Mouse (Mus musculus) cerebellum, adult 11 months (tissue): ENCODE data around the gene Adgrg7.

Experiments used
- DNase-seq: peaks from one replicate; pipeline ENCODE4 v3.0.0; 2022

Adgrg7 gene

DNA sequence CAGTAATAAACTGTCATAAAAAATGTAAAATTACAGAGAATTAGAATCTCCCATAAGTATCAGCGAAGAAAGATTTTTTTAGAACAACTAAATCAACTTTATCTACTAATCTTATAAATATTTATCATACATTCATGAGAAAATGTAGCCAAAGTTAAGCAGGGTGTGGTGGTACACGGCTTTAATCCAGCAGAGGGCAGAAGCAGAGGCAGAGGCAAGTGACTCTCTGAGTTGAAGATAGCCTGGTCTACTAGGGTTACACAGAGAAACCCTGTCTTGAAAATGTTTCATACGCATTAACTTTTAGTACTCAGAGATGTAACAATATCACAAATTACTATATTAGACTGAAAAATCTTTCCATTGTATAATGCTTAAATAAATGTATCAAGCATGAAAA lies 89.9 kb downstream of the Adgrg7 start:
- no peak for DNase-seq

DNA sequence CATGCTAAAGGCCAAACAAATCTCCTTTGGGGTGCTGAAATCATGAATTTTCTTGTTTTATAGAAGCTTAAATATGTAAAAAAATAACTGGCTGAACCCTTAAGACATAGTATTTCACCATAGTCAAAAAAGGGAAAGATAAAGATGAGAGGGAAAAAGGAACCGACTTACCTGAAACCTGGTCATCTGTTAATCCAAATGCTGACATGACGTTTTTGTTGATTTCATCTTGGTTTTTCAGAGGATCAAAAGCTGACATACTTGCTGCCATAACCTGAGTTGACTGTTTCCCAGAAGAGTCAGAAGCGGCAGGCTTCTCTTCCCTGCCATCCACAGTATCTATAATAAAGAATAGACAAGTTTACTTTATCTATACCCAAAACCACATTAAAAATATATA lies 94.8 kb downstream of the Adgrg7 start:
- DNase-seq, result no peak

DNA sequence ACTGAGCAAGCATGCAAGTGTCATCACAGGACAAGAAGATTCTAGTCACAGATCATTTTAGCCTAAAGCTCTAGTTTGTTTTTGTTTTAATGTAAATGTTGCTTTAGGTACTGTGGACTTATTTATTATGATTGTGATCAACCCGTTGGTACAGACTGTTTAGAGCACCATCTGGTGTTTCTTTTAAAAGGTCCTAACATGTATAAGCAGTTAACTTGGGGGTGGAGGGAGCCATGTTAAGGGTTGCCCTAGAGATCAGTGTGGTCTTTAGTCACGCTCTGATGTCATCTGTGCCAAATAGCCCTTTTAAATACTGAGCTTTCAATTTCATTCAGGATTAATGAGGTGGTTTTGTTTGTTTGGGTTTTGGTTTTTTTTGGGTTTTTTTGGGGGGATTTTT lies 99.2 kb downstream of the Adgrg7 start:
- no peak for DNase-seq

DNA sequence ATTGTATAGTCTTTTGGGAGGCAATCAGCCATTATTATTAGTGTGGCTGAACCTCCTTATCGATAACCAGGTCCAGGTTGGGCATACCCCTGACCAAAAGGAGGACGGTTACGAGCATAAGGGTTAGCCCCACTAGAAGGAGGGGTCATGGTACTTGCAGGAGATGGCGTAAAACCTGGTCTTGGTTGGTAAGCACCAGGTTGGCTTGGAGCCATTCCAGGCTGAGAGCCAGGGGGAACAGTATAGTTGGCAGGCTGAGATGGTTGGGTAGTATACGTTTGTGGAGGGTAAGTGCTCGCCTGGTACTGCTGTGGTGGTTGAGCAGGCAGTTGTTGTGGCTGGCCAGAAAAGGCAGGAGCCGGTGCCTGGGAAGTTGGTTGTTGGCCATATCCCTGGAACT lies 104.9 kb downstream of the Adgrg7 start:
- no peak for DNase-seq

DNA sequence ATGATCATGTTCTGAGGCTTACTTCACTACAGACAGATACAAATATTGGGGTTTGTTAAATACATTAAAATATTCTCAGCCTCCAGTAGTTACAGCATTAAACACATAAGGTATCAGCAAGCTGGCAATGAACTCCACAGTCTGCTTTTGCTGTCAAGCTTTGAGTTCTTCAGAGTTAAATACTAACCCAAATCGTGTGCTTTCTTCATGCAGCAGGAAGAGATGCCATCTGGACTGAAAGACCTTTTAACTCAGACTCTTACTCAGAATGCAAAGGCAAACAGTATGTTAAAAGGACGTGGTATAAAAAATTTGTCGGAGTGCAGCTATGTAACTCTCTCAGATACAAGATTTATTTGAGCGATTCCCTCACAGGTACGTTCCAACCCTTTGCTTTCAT lies 108.9 kb downstream of the Adgrg7 start:
- DNase-seq, result no peak

DNA sequence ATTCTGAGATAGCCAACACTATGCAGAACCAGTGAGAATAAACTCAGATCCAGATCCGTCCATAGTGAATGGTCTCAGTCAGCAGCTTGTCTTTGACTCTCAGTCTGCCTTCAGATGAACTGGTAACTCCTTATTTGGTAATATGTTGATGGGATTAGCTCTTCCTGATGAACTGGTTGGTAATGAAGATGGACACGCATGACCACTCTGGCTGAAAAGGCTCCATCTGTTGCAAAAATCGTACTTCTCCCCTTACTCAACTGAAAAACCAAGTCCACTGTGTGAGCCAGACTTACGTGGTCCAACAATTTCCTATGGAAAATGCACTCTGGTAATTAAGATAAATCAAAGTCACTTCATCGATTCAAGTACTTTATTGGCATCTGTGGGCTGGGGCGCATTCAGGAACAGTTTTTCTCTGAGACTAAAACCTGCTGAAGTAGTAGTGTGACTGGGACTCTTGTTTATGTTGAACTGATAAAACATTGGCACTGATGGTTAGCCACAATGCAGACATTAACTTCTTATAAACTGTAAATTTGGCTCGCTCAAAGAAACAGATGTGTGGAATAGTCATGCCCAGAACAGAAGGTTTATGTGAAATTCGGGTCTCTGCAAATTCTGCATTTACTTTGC lies 114.5 kb downstream of the Adgrg7 start:
- DNase-seq, result no peak

DNA sequence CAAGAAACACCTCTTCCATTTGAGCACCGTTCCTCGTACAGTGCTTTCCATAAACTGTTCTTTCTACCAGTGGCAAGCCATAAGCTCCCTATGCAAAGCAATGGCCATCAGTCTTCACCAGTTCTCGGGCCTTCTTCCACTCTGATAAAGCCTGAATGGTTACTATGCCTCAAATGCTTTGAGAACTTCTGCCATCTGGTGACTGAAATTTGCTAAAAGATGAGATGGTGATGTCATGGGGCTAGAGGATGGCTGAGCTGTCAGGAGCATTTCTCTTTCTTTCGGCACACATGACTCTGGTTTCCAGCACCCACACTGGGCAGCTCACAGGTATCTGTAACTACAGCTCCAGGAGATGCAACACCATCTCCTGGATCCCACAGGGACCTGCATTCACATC lies 118.5 kb downstream of the Adgrg7 start:
- no peak for DNase-seq
